Mouse (Mus musculus): ENCODE results near the gene Exosc5. TPM values are rescaled to one million over a fixed set of nuclear protein-coding genes. Genes with fewer than 3 reads are reported as not detected.

Exosc5 gene
- polyA plus RNA-seq, 1 experiment from 2014 or later: 44.2 TPM

DNA sequence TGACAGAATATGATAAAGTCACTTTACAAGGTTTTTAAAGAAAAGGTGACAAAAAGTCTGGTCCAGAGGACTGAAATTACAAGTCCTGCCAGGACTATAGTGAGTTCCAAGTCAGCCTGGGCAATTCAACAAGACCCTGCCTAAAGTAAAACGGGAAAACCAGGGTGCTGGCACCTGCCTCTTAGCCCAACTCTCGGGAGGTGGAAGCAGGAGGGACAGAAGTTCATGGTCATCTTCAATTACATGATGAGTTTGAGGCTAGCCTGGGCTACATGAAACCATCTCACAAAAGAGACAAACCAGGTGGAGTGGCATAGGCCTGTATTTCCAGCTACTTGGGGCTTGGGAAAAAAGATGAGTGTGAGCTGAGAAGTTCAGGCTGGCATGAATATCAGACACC lies 12.7 kb downstream of the Exosc5 start:
- no peak overlapping the region for H3K27ac ChIP-seq
- peaks cover 29% of the 10 kb centered on the region for H3K27me3 ChIP-seq
- H3K4me3 ChIP-seq (replicated peaks): no peak overlapping the region
- peaks cover 6% of the 10 kb centered on the region for H3K4me1 ChIP-seq (replicated peaks)
- H3K4me2 ChIP-seq (replicated peaks): no peak overlapping the region
- 83% methylated on average over 2 of the region's 2 CpGs for WGBS
- no peaks in the 10 kb centered on the region for H3K9me3 ChIP-seq
- no peak overlapping the region for H3K9ac ChIP-seq (replicated peaks)
- ATAC-seq: no peak
- peaks cover 22% of the 10 kb centered on the region for H3K36me3 ChIP-seq

DNA sequence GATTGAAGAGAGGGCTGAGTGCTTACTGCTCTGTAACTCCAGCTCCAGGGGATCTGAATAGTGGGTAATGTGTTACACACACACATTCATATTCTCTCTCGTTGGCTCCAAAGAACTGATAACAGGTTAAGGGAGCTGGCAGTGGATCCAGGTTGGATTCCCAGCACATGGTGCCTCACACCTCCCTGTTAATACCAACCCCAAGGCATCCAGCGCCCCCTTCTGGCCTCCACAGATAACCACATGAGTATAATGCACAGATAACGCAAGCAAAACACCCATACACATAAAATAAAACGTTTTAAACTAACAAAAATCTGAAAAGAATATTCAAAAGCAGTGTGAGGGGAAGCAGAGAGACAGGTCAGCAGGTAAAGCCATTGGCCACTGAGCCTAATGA lies 13.5 kb downstream of the Exosc5 start:
- 52% methylated on average over 4 of the region's 4 CpGs for WGBS
- Histone ChIP-seq H3K36me3 (peaks cover 17% of the 10 kb centered on the region), H3K4me1 (replicated peaks) (peaks cover 6% of the 10 kb centered on the region), H3K27ac (no peak overlapping the region), H3K9ac (replicated peaks) (no peak overlapping the region), H3K4me3 (replicated peaks) (no peak overlapping the region), H3K27me3 (peaks cover 29% of the 10 kb centered on the region), H3K9me3 (no peaks in the 10 kb centered on the region), H3K4me2 (replicated peaks) (no peak overlapping the region)
- no peak for ATAC-seq

DNA sequence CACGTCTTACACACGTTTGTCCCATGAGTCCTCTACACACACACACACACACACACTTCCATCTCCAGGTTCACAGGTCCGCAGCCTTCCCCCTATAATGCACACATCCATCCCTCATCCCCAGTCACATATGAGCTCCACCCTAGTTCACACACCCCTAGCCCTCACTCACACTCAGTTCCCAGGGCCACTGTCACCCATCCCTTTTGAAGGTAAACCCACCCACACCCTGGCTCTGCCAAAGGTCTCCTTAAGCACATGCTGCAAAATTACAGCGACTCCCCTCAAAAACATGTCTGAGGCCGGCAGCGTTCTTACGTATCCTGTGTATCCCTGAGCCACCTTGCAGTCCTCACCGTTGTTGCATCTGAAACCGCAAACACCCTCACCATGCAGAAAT lies 15.3 kb downstream of the Exosc5 start:
- no peak for ATAC-seq
- Histone ChIP-seq H3K27ac (no peak overlapping the region), H3K9me3 (no peaks in the 10 kb centered on the region), H3K36me3 (peaks cover 4% of the 10 kb centered on the region; the same call in 1 of the 2 replicates), H3K9ac (replicated peaks) (peak overlapping the region; percentile 66), H3K27me3 (peaks cover 41% of the 10 kb centered on the region), H3K4me1 (replicated peaks) (peaks cover 6% of the 10 kb centered on the region), H3K4me2 (replicated peaks) (peak overlapping the region; percentile 58), H3K4me3 (replicated peaks) (peak overlapping the region; percentile 38)
- WGBS: 33% methylated on average over 9 of the region's 9 CpGs

DNA sequence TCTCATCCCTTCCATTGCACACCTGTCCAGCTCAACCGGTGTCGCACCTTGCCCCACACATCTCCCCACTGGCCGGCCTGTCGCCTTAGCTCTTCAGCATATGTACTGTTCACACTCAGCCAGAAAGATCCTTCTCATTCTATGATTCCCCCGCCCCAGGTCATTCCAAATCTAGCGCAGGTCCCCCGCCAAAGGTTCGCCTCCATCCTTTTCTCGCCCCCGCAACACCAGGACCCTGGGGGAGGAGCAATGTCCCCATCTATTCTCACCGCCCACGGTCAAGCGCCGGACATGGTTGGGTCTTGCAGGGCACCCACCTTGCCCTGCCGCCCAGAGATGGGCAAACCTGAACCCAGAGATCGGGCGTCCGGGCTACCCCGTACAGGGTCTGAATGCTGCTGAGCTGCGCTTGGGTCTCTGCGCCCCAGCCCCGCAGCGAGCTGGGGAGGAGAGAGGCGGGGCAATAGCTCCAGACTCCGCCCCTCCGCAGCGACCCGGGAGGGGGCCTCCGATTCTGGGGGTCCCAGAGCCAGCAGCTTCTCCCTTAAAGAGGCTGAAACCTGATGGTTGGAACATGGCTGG lies 15.8 kb downstream of the Exosc5 start, which contains the start of gene Tmem91:
TSS of gene Tmem91 (minus strand) at position 448 of the 582 bp plus-strand sequence.
- WGBS: 3% methylated on average over 29 of the region's 29 CpGs
- H3K27ac ChIP-seq: no peak within 1 kb of the TSS
- ATAC-seq: peak; percentile 70

DNA sequence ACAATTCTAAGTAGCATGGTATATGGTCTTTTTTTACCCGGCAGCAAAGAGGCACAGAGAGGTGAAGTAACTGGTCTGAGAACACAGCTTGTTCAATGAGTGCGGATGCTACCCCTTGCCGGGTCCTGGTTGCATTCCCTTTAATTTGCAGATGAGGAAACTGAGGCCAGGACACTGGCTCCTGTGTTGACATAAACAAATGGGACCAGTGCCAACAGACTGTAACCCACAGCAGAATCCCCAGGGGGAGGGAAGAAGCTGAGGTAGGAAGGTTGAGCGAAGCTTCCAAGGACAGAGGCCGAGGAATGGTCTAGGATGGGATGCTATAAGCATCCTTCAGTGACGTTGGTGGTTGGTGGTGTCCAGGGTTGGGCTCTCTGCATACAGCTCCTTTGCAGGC lies 16.4 kb downstream of the Exosc5 start:
- no peak overlapping the region for H3K9ac ChIP-seq (replicated peaks)
- peak overlapping the region; percentile 38; the same call in 1 of the 2 replicates for H3K4me3 ChIP-seq (replicated peaks)
- peaks cover 12% of the 10 kb centered on the region for H3K4me1 ChIP-seq (replicated peaks)
- ATAC-seq: no peak
- 47% methylated on average over 6 of the region's 6 CpGs for WGBS
- peaks cover 42% of the 10 kb centered on the region for H3K27me3 ChIP-seq
- H3K36me3 ChIP-seq: peaks cover 3% of the 10 kb centered on the region; the same call in 1 of the 2 replicates
- H3K9me3 ChIP-seq: no peaks in the 10 kb centered on the region
- H3K27ac ChIP-seq: no peak overlapping the region
- peak overlapping the region; percentile 58 for H3K4me2 ChIP-seq (replicated peaks)

More for the DNA sequence above, 15.8 kb downstream of the Exosc5 start, which contains the start of gene Tmem91:
- Histone ChIP-seq H3K27me3 (peaks cover 42% of the 10 kb centered on the region), H3K4me1 (replicated peaks) (peaks cover 6% of the 10 kb centered on the region), H3K9me3 (no peaks in the 10 kb centered on the region), H3K9ac (replicated peaks) (peak within 1 kb of the TSS; percentile 66), H3K4me2 (replicated peaks) (peak within 1 kb of the TSS; percentile 58), H3K4me3 (replicated peaks) (peak within 1 kb of the TSS; percentile 38), H3K36me3 (peaks cover 4% of the 10 kb centered on the region; the same call in 1 of the 2 replicates)

DNA sequence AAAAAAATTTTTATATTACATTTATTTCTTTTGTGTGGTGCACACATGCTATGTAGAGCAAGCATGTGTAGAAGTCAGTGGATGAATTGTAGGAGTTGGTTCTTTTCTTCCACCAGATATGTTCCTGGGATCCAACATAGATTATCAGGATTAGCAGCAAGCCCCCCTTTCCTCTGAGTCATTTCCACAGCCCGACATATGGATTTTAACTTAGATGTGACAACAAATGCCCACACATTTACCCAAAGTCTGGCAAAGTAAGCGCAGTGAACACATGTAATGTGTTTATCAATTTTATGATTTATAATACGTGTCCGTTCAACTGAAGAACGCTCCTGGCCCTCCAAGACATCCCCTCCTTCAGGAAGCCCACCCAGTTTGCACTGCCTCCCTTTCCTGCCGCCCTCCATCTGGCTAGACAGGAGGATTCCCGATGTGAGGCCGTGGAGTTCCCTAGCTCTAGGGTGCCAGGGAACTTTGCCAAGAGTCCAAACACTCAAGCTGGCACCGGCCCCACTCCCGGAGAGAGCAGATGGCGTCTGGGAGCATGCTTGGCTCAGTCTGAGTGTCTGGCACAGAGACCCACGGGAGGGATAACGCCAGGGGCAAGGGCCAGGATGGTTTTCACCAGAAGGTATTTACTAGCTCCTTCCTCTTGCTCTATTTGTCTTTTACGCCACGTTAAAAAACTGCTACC lies 17.3 kb downstream of the Exosc5 start:
- peak overlapping the region; percentile 65 for H3K27ac ChIP-seq
- H3K27me3 ChIP-seq: peaks cover 42% of the 10 kb centered on the region
- H3K4me3 ChIP-seq (replicated peaks): no peak overlapping the region
- H3K36me3 ChIP-seq: no peaks in the 10 kb centered on the region
- no peaks in the 10 kb centered on the region for H3K9me3 ChIP-seq
- H3K4me2 ChIP-seq (replicated peaks): no peak overlapping the region
- peak; percentile 34 for ATAC-seq
- no peak overlapping the region for H3K9ac ChIP-seq (replicated peaks)
- WGBS: 68% methylated on average over 15 of the region's 15 CpGs
- peaks cover 15% of the 10 kb centered on the region for H3K4me1 ChIP-seq (replicated peaks)

DNA sequence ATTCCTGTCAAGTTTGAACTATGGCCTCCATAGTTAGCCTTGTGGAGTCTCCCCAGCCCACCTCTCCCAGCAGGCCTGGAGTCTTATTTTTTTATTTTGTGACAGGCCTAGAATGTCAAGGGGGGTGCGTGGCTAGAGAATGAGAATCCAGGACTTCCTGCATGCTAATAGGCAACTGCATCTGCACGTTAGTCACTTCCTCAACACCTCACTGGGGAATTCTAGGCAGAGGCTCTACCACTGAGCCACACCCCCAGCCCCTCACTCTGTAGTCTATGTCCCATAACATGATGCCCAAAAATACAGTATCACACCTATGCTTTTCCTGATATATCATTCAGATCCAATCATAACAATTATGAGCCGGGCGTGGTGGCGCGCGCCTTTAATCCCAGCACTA lies 18.0 kb downstream of the Exosc5 start:
- Histone ChIP-seq H3K9me3 (no peaks in the 10 kb centered on the region), H3K4me1 (replicated peaks) (peaks cover 23% of the 10 kb centered on the region), H3K27ac (peak overlapping the region; percentile 65), H3K4me3 (replicated peaks) (no peak overlapping the region), H3K9ac (replicated peaks) (no peak overlapping the region), H3K36me3 (no peaks in the 10 kb centered on the region), H3K4me2 (replicated peaks) (no peak overlapping the region), H3K27me3 (peaks cover 42% of the 10 kb centered on the region)
- no peak for ATAC-seq
- WGBS: 90% methylated on average over 7 of the region's 7 CpGs

DNA sequence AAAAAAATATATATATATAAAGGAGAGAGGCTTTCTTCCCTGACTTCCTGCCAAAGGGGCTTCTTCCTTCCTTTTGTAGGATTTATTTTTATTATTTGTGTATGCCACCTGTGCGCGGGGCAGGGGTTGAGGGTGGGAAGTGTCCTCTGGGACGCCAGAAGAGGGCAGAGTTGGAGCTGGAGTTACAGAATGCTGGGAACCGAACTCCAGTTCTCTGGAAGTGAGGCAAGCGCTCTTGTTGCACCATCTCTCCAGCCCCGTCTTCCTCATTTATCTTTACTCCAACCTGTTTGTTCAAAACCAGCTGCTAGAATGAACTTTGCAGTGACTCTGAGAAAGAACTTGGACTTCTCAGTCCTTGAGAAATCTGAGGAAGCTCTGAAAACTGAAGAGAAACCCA lies 21.0 kb downstream of the Exosc5 start:
- peak overlapping the region; percentile 61 for H3K4me2 ChIP-seq (replicated peaks)
- ATAC-seq: no peak
- H3K9ac ChIP-seq (replicated peaks): 0 out of 2 replicates have a peak overlapping the region, but pooled peaks have one; percentile 70
- H3K4me3 ChIP-seq (replicated peaks): peak overlapping the region; percentile 60
- peaks cover 24% of the 10 kb centered on the region for H3K27me3 ChIP-seq
- H3K9me3 ChIP-seq: no peaks in the 10 kb centered on the region
- peaks cover 6% of the 10 kb centered on the region; the same call in 1 of the 2 replicates for H3K36me3 ChIP-seq
- 3% methylated on average over 6 of the region's 6 CpGs for WGBS
- peak overlapping the region; percentile 96; the same call in 1 of the 2 replicates for H3K27ac ChIP-seq
- peaks cover 23% of the 10 kb centered on the region for H3K4me1 ChIP-seq (replicated peaks)

DNA sequence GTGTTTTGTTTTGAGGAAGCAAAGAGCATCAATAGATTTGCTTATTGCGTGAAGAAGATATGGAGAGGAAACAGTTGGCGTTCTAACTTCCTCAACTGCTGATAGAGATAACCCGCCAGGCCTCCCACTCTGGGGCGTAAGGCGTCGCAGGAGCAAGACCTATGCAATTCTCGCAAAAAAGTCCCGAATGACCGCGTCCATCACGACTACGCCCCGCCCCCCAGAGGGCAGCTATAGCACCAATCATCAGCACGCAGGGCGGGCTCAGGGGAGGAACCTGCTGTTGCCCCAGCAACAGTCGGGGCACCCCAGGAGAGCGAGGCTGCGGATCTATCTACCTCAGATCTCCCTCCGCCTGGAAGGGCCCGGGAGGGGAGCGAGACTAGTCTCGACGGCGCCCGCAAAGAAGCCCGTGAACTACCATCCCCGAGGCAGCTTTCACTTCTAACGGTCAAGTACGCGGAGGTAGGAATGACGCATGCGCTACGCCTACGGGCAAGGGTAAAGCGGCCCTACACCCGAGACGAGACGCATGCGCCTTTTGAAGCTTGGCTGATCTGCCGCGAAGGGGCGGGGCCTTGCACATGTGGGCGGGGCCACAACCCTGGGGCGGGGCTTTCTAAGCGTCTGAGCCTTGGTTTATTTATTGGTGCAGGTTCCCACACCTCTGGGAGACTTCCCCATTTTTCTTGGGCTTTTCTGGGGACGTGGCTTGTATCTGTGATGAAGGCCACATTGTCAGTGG lies 21.7 kb downstream of the Exosc5 start, which contains the start of gene B9d2:
TSS of gene B9d2 (plus strand) at position 267 of the 745 bp plus-strand sequence.
- H3K4me2 ChIP-seq (replicated peaks): peak within 1 kb of the TSS; percentile 61
- H3K4me1 ChIP-seq (replicated peaks): peaks cover 21% of the 10 kb centered on the region
- H3K9me3 ChIP-seq: no peaks in the 10 kb centered on the region
- H3K27ac ChIP-seq: peak within 1 kb of the TSS; percentile 96
- H3K27me3 ChIP-seq: peaks cover 24% of the 10 kb centered on the region
- peaks cover 6% of the 10 kb centered on the region; the same call in 1 of the 2 replicates for H3K36me3 ChIP-seq
- H3K9ac ChIP-seq (replicated peaks): peak within 1 kb of the TSS; percentile 70
- H3K4me3 ChIP-seq (replicated peaks): peak within 1 kb of the TSS; percentile 60
- under 1% methylated on average over 46 of the region's 46 CpGs for WGBS
- ATAC-seq: peak; percentile 96

DNA sequence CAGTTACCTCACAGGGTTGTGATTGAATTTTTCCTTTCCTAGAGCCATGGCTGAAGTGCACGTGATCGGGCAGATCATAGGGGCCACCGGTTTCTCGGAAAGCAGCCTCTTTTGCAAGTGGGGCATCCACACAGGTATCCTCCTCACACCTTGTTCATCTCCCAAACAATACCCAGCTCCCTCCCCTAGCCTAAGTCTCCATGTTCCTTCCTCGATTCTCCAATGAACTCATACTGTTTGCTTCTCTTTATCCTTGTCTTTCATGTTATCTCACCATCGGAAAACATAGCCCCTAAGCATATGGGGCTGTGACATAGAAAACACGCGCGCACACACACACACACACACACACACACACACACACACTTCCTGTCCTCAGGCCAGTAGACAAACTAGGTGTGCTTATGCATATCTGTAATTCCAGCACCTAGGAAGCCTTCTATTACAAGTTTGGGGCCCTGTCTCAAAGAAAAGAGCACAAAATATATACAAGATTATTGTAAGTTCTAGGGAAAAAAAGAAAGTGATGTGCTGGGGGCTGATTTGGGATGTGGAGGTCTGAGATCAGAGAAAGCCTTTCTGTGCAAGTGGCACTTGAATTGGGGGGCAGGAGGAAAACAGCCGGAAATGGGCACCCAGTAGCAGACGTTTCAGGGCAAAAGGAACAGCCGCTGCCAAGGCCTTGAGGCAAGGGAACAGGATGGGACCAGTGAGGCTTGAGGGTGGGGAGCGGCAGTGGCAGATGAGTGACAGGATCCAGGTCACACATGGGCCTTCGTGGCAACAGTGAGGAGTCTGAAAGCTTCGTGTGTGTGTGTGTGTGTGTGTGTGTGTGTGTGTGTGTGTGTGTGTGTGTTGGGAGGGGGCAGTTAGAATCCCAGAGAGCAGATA lies 22.6 kb downstream of the Exosc5 start:
- H3K4me2 ChIP-seq (replicated peaks): peak overlapping the region; percentile 61
- H3K9ac ChIP-seq (replicated peaks): peak overlapping the region; percentile 70; the same call in 1 of the 2 replicates
- no peak for ATAC-seq
- peaks cover 6% of the 10 kb centered on the region; the same call in 1 of the 2 replicates for H3K36me3 ChIP-seq
- H3K27ac ChIP-seq: peak overlapping the region; percentile 96
- peak overlapping the region; percentile 60 for H3K4me3 ChIP-seq (replicated peaks)
- peaks cover 33% of the 10 kb centered on the region for H3K27me3 ChIP-seq
- WGBS: 67% methylated on average over 15 of the region's 15 CpGs
- no peaks in the 10 kb centered on the region for H3K9me3 ChIP-seq
- peaks cover 29% of the 10 kb centered on the region for H3K4me1 ChIP-seq (replicated peaks)
